Mouse (Mus musculus) regulatory T cell (primary cell): ENCODE measurements around the gene Ccdc157.
"Not testable (repeated sequence)": the region's sequence is repeated elsewhere in the genome, so short reads cannot be mapped to it uniquely, and the experiment has no call there.

Source experiments
- in situ Hi-C: fragments of 300-600 bp; cut with MboI, MseI; formaldehyde crosslinking; loops from one replicate; pipeline ENCODE4 v1.15.1; 2025; ENCODE audit warnings: high pct_unique_total_duplicates

The Ccdc157 gene

GRCm38 (mm10) chr11:4134400-4134799 is 25.7 kb downstream of the Ccdc157 start:
- in situ Hi-C loops = loop anchor here (10.0 kb wide), 1 partner anchor 440 kb away; no protein-coding TSS in a partner anchor

GRCm38 (mm10) chr11:4133450-4133849 is 26.6 kb downstream of the Ccdc157 start:
- in situ Hi-C loops = loop anchor here (10.0 kb wide), 1 partner anchor 441 kb away; no protein-coding TSS in a partner anchor

- in situ Hi-C loops = not testable (repeated sequence)
These were observed 31.6 kb downstream of the Ccdc157 start for GRCm38 (mm10) chr11:4128461-4128860.

GRCm38 (mm10) chr11:4127059-4127458 is 33.0 kb downstream of the Ccdc157 start:
- in situ Hi-C loops = no loop called here

- in situ Hi-C loops = no loop called here
These were observed 36.2 kb downstream of the Ccdc157 start for GRCm38 (mm10) chr11:4123922-4124321.

GRCm38 (mm10) chr11:4122742-4123579 is 37.1 kb downstream of the Ccdc157 start, which contains the start of gene Sec14l2:
Gene Sec14l2 (minus strand): TSS chr11:4123415.
- in situ Hi-C loops = no loop called here

- in situ Hi-C loops = no loop called here
These were observed 37.9 kb downstream of the Ccdc157 start for GRCm38 (mm10) chr11:4122226-4122625.

- in situ Hi-C loops = no loop called here
These were observed 38.4 kb downstream of the Ccdc157 start for GRCm38 (mm10) chr11:4121691-4122090.

- in situ Hi-C loops = no loop called here
These were observed 40.5 kb downstream of the Ccdc157 start for GRCm38 (mm10) chr11:4119635-4120034.

GRCm38 (mm10) chr11:4118081-4118921 is 41.8 kb downstream of the Ccdc157 start:
- in situ Hi-C loops = no loop called here

- in situ Hi-C loops = no loop called here
These were observed 42.6 kb downstream of the Ccdc157 start for GRCm38 (mm10) chr11:4117372-4118071.

- in situ Hi-C loops = no loop called here
These were observed 43.5 kb downstream of the Ccdc157 start for GRCm38 (mm10) chr11:4116458-4117141.

GRCm38 (mm10) chr11:4115407-4115806 is 44.7 kb downstream of the Ccdc157 start:
- in situ Hi-C loops = no loop called here

- in situ Hi-C loops = not testable (repeated sequence)
These were observed 45.6 kb downstream of the Ccdc157 start for GRCm38 (mm10) chr11:4114541-4114940.

- in situ Hi-C loops = no loop called here
These were observed 46.1 kb downstream of the Ccdc157 start for GRCm38 (mm10) chr11:4113970-4114369.

GRCm38 (mm10) chr11:4113496-4113895 is 46.6 kb downstream of the Ccdc157 start:
- in situ Hi-C loops = no loop called here

- in situ Hi-C loops = no loop called here
These were observed 47.2 kb downstream of the Ccdc157 start for GRCm38 (mm10) chr11:4112861-4113260.

GRCm38 (mm10) chr11:4112033-4112432 is 48.1 kb downstream of the Ccdc157 start:
- in situ Hi-C loops = no loop called here

GRCm38 (mm10) chr11:4108691-4109090 is 51.4 kb downstream of the Ccdc157 start:
- in situ Hi-C loops = no loop called here

GRCm38 (mm10) chr11:4107901-4108300 is 52.2 kb downstream of the Ccdc157 start:
- in situ Hi-C loops = not testable (repeated sequence)

- in situ Hi-C loops = no loop called here
These were observed 54.6 kb downstream of the Ccdc157 start for GRCm38 (mm10) chr11:4105444-4105843.
